Mouse (Mus musculus) liver, embryonic 15.5 days (tissue): ENCODE measurements around the gene Dync1i1. TPM values are rescaled to one million over a fixed set of nuclear protein-coding genes. Genes with fewer than 3 reads are reported as not detected.

ENCODE experiments used
- ATAC-seq: fragments of 200-750 bp; cut with Nextera tagmentation; 2 replicates; pipeline ENCODE4 v1.8.0; 2017; ENCODE audit warnings: moderate number of reproducible peaks, mild to moderate bottlenecking, moderate library complexity; ENCODE audit not compliant: insufficient read depth
- H3K27ac ChIP-seq: fragments of 300-500 bp; sonication (generic); replicated peaks from 2 replicates; pipeline ENCODE4 v1.5.1; 2015; ENCODE audit warnings: mild to moderate bottlenecking, inconsistent platforms
- H3K27me3 ChIP-seq: fragments of 300-500 bp; sonication (generic); 2 replicates; pipeline ENCODE4 v1.6.1; 2015; ENCODE audit warnings: mild to moderate bottlenecking, inconsistent platforms
- H3K36me3 ChIP-seq: fragments of 300-500 bp; sonication (generic); replicated peaks from 2 replicates; pipeline ENCODE4 v1.6.1; 2015; ENCODE audit warnings: moderate library complexity, mild to moderate bottlenecking, inconsistent platforms
- H3K4me1 ChIP-seq: fragments of 300-500 bp; sonication (generic); replicated peaks from 2 replicates; pipeline ENCODE4 v1.6.1; 2015; ENCODE audit warnings: inconsistent platforms
- H3K4me2 ChIP-seq: fragments of 300-500 bp; sonication (generic); 2 replicates; pipeline ENCODE4 v1.6.1; 2015; ENCODE audit warnings: moderate library complexity, mild to moderate bottlenecking, inconsistent platforms
- H3K4me3 ChIP-seq: fragments of 300-500 bp; sonication (generic); replicated peaks from 2 replicates; pipeline ENCODE4 v1.5.1; 2015; ENCODE audit warnings: mild to moderate bottlenecking, inconsistent platforms
- H3K9ac ChIP-seq: fragments of 300-500 bp; sonication (generic); 2 replicates; pipeline ENCODE4 v1.6.1; 2015; ENCODE audit warnings: moderate library complexity, mild to moderate bottlenecking, inconsistent platforms
- H3K9me3 ChIP-seq: fragments of 300-500 bp; sonication (generic); replicated peaks from 2 replicates; pipeline ENCODE4 v1.6.1; 2016; ENCODE audit warnings: inconsistent platforms
- WGBS: fragments of 180-500 bp; shearing (Covaris S2); methylation state at CpG from one replicate; pipeline ENCODE4 v1.1.7; 2015; ENCODE audit warnings: mixed read lengths; ENCODE audit not compliant: insufficient replicate concordance; 5-methylcytosine and 5-hydroxymethylcytosine counted together
- polyA plus RNA-seq: library from polyadenylated mRNA; unstranded; fragments of >200 nt; fragmentation: Nextera tagmentation; extraction: Ambion mirVana; gene quantifications from 2 replicates; pipeline ENCODE4 v1.2.1, GENCODE M21; 2015

Dync1i1 gene
- polyA plus RNA-seq, 1 experiment from 2014 or later = 0.07 TPM

GRCm38 (mm10) chr6:5969613-5970012 lies 244.2 kb downstream of the Dync1i1 start:
- no peak overlapping the region for H3K27ac ChIP-seq
- H3K4me1 ChIP-seq = no peaks in the 10 kb centered on the region
- no peak overlapping the region for H3K9ac ChIP-seq
- no peak overlapping the region for H3K4me3 ChIP-seq
- no peaks in the 10 kb centered on the region for H3K36me3 ChIP-seq
- no peak overlapping the region for H3K4me2 ChIP-seq
- WGBS = 65% methylated on average over 8 of the region's 8 CpGs
- no peak for ATAC-seq
- H3K9me3 ChIP-seq = no peaks in the 10 kb centered on the region
- no peaks in the 10 kb centered on the region for H3K27me3 ChIP-seq

- ATAC-seq = no peak
- 24% methylated on average over 4 of the region's 4 CpGs for WGBS
- no peaks in the 10 kb centered on the region for H3K9me3 ChIP-seq
- no peaks in the 10 kb centered on the region for H3K27me3 ChIP-seq
- H3K27ac ChIP-seq = no peak overlapping the region
- no peak overlapping the region for H3K9ac ChIP-seq
- H3K4me1 ChIP-seq = no peaks in the 10 kb centered on the region
- no peak overlapping the region for H3K4me3 ChIP-seq
- no peak overlapping the region for H3K4me2 ChIP-seq
- no peaks in the 10 kb centered on the region for H3K36me3 ChIP-seq
Observed at GRCm38 (mm10) chr6:5976241-5976640, 250.8 kb downstream of the Dync1i1 start.

GRCm38 (mm10) chr6:5977238-5977920 lies 251.9 kb downstream of the Dync1i1 start:
- no peaks in the 10 kb centered on the region for H3K27me3 ChIP-seq
- WGBS = 31% methylated on average over 15 of the region's 15 CpGs
- no peaks in the 10 kb centered on the region for H3K9me3 ChIP-seq
- no peak overlapping the region for H3K4me2 ChIP-seq
- H3K4me3 ChIP-seq = no peak overlapping the region
- no peak for ATAC-seq
- no peaks in the 10 kb centered on the region for H3K36me3 ChIP-seq
- no peaks in the 10 kb centered on the region for H3K4me1 ChIP-seq
- no peak overlapping the region for H3K9ac ChIP-seq
- H3K27ac ChIP-seq = no peak overlapping the region

GRCm38 (mm10) chr6:5991243-5991642 lies 265.8 kb downstream of the Dync1i1 start:
- ATAC-seq = no peak
- 69% methylated on average over 6 of the region's 6 CpGs for WGBS
- Histone ChIP-seq H3K4me2 (no peak overlapping the region), H3K9ac (no peak overlapping the region), H3K27ac (no peak overlapping the region), H3K27me3 (no peaks in the 10 kb centered on the region), H3K9me3 (no peaks in the 10 kb centered on the region), H3K4me1 (no peaks in the 10 kb centered on the region), H3K36me3 (no peaks in the 10 kb centered on the region), H3K4me3 (no peak overlapping the region)

GRCm38 (mm10) chr6:5991817-5992755 lies 266.6 kb downstream of the Dync1i1 start:
- Histone ChIP-seq H3K4me2 (no peak overlapping the region), H3K36me3 (no peaks in the 10 kb centered on the region), H3K27me3 (no peaks in the 10 kb centered on the region), H3K27ac (no peak overlapping the region), H3K4me1 (no peaks in the 10 kb centered on the region), H3K4me3 (no peak overlapping the region), H3K9me3 (no peaks in the 10 kb centered on the region), H3K9ac (no peak overlapping the region)
- WGBS = 60% methylated on average over 25 of the region's 25 CpGs
- no peak for ATAC-seq

GRCm38 (mm10) chr6:5993056-5993455 lies 267.6 kb downstream of the Dync1i1 start:
- Histone ChIP-seq H3K27me3 (no peaks in the 10 kb centered on the region), H3K27ac (no peak overlapping the region), H3K36me3 (no peaks in the 10 kb centered on the region), H3K4me2 (no peak overlapping the region), H3K9ac (no peak overlapping the region), H3K4me1 (no peaks in the 10 kb centered on the region), H3K9me3 (no peaks in the 10 kb centered on the region), H3K4me3 (no peak overlapping the region)
- 55% methylated on average over 7 of the region's 7 CpGs for WGBS
- no peak for ATAC-seq

GRCm38 (mm10) chr6:5997535-5997934 lies 272.1 kb downstream of the Dync1i1 start:
- Histone ChIP-seq H3K4me2 (no peak overlapping the region), H3K4me3 (no peak overlapping the region), H3K27ac (no peak overlapping the region), H3K27me3 (no peaks in the 10 kb centered on the region), H3K36me3 (no peaks in the 10 kb centered on the region), H3K9me3 (no peaks in the 10 kb centered on the region), H3K9ac (no peak overlapping the region), H3K4me1 (no peaks in the 10 kb centered on the region)
- no peak for ATAC-seq
- 34% methylated on average over 6 of the region's 6 CpGs for WGBS

- Histone ChIP-seq H3K27ac (no peak overlapping the region), H3K4me3 (no peak overlapping the region), H3K27me3 (peaks cover 13% of the 10 kb centered on the region), H3K4me1 (no peaks in the 10 kb centered on the region), H3K4me2 (no peak overlapping the region), H3K9ac (no peak overlapping the region), H3K36me3 (no peaks in the 10 kb centered on the region), H3K9me3 (no peaks in the 10 kb centered on the region)
- ATAC-seq = no peak
- WGBS = 65% methylated on average over 3 of the region's 3 CpGs
Observed at GRCm38 (mm10) chr6:6002061-6002460, 276.6 kb downstream of the Dync1i1 start.

GRCm38 (mm10) chr6:6004756-6005485 lies 279.5 kb downstream of the Dync1i1 start:
- Histone ChIP-seq H3K36me3 (no peaks in the 10 kb centered on the region), H3K27ac (no peak overlapping the region), H3K4me1 (no peaks in the 10 kb centered on the region), H3K9me3 (no peaks in the 10 kb centered on the region), H3K9ac (no peak overlapping the region), H3K4me3 (no peak overlapping the region), H3K4me2 (no peak overlapping the region), H3K27me3 (peaks cover 13% of the 10 kb centered on the region)
- WGBS = 53% methylated on average over 12 of the region's 12 CpGs
- no peak for ATAC-seq

GRCm38 (mm10) chr6:6005762-6006431 lies 280.5 kb downstream of the Dync1i1 start:
- no peak overlapping the region; the same call in 1 of the 2 replicates for H3K9ac ChIP-seq
- no peaks in the 10 kb centered on the region for H3K9me3 ChIP-seq
- no peak overlapping the region for H3K27ac ChIP-seq
- peaks cover 13% of the 10 kb centered on the region for H3K27me3 ChIP-seq
- peak overlapping the region; percentile 53 for H3K4me3 ChIP-seq
- 4% methylated on average over 42 of the region's 42 CpGs for WGBS
- peak overlapping the region; percentile 67 for H3K4me2 ChIP-seq
- 0 out of 2 replicates have a peak, but pooled peaks have one; percentile 22 for ATAC-seq
- H3K4me1 ChIP-seq = no peaks in the 10 kb centered on the region
- H3K36me3 ChIP-seq = no peaks in the 10 kb centered on the region
